Mouse (Mus musculus) ES-E14 (cell line): ENCODE measurements at regions not wholly inside any gene's neighbourhood (a gene's known extent, or its start where the extent isn't known, plus 50 kb on each side); places are given as distances from the start of the nearest gene placed in this dataset.

Source experiments
- CHD2 ChIP-seq: IDR thresholded peaks from 2 replicates; pipeline ENCODE4 v1.6.1; 2014; ENCODE audit warnings: mild to moderate bottlenecking, low read depth, low read length, inconsistent platforms
- HCFC1 ChIP-seq: IDR thresholded peaks from 2 replicates; pipeline ENCODE4 v1.6.1; 2012; ENCODE audit warnings: low read length, inconsistent platforms, borderline replicate concordance; ENCODE audit not compliant: insufficient read depth
- MAFK ChIP-seq: IDR thresholded peaks from 2 replicates; pipeline ENCODE4 v1.6.1; 2014; ENCODE audit warnings: mild to moderate bottlenecking, low read depth, low read length, inconsistent platforms; ENCODE audit not compliant: insufficient read depth

DNA sequence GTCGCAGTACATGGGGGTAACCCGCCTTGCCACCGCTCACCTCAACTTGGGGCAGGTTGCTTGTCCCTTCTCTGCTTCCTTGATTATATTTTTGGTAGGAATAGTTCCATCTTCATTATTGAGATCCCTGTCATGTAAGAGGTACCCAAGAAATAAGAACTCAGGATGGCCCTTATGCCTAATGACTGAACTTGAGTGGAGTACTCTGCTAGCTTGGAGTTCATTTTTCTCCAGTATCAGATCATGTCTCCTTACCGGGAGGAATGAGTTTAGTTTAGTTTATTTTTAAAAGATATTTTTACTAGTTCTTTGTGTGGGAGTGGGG lies 79.8 kb upstream of the Cpm start:
- no peak for TF ChIP-seq HCFC1
- no peak for TF ChIP-seq CHD2
- TF ChIP-seq MAFK, result no peak
